Mouse (Mus musculus) heart, adult 2 months (tissue): ENCODE results near the gene Wnt7a.

ENCODE experiments used
- CTCF ChIP-seq: fragments of 200-600 bp; IDR thresholded peaks from 2 replicates; pipeline ENCODE4 v1.8.1; 2022; ENCODE audit warnings: antibody characterized with exemption, mild to moderate bottlenecking, moderate library complexity
- EP300 ChIP-seq: fragments of 200-500 bp; IDR thresholded peaks from 2 replicates; pipeline ENCODE4 v1.6.1; 2011; ENCODE audit warnings: low read depth, low read length, control low read depth; ENCODE audit not compliant: insufficient read depth
- POLR2A ChIP-seq: fragments of 200-500 bp; IDR thresholded peaks from 2 replicates; pipeline ENCODE4 v1.6.1; 2011; ENCODE audit warnings: mild to moderate bottlenecking, low read depth, low read length, control low read depth; ENCODE audit not compliant: insufficient read depth

DNA sequence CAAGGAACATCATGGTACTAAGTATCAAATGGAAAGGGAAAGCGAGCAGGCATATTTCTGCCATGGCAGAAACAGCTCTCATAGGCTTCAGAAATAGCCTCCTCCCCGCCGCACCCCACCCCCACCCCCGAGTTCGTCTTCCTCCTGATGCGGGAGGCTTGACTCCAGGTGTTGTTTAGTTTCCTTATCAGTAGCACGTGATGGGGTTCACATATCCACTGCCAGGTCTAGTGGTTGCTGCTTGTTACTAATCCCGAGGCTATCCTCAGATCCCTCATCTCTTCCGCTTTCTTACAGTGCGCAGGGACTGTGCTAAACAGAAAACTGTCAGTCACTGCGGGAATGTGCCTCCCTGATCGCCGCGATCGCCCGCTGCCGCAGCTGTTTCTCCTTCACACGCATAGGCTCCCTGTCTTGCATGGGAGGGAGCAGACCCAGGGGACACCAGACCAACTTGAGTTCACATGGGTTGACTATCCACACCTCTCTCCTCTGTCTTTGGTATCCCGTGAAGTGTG, 30.0 kb upstream of the Wnt7a start:
- no peak for TF ChIP-seq POLR2A
- TF ChIP-seq CTCF = no peak
- TF ChIP-seq EP300 = no peak
